Mouse (Mus musculus) neural tube, embryonic 13.5 days (tissue): ENCODE results near the gene Igbp1b. TPM values are rescaled to one million over a fixed set of nuclear protein-coding genes. Genes with fewer than 3 reads are reported as not detected.

Experiments
- ATAC-seq: fragments of 200-750 bp; cut with Nextera tagmentation; 2 replicates; pipeline ENCODE4 v1.8.0; 2017; ENCODE audit warnings: low read depth, mild to moderate bottlenecking, moderate TSS enrichment, moderate library complexity
- H3K27ac ChIP-seq: fragments of 300-500 bp; sonication (generic); replicated peaks from 2 replicates; pipeline ENCODE4 v1.5.1; 2015; ENCODE audit warnings: moderate library complexity, mild to moderate bottlenecking, inconsistent platforms
- H3K27me3 ChIP-seq: fragments of 300-500 bp; sonication (generic); 2 replicates; pipeline ENCODE4 v1.6.1; 2015; ENCODE audit warnings: mild to moderate bottlenecking, inconsistent platforms
- H3K36me3 ChIP-seq: fragments of 300-500 bp; sonication (generic); 2 replicates; pipeline ENCODE4 v1.6.1; 2015; ENCODE audit warnings: mild to moderate bottlenecking, inconsistent platforms
- H3K4me1 ChIP-seq: fragments of 300-500 bp; sonication (generic); replicated peaks from 2 replicates; pipeline ENCODE4 v1.6.1; 2015; ENCODE audit warnings: inconsistent platforms
- H3K4me2 ChIP-seq: fragments of 300-500 bp; sonication (generic); 2 replicates; pipeline ENCODE4 v1.6.1; 2015; ENCODE audit warnings: inconsistent platforms, mild to moderate bottlenecking, moderate library complexity
- H3K4me3 ChIP-seq: fragments of 300-500 bp; sonication (generic); 2 replicates; pipeline ENCODE4 v1.5.1; 2015; ENCODE audit warnings: mild to moderate bottlenecking, inconsistent platforms
- H3K9ac ChIP-seq: fragments of 300-500 bp; sonication (generic); 2 replicates; pipeline ENCODE4 v1.6.1; 2015; ENCODE audit warnings: moderate library complexity, mild to moderate bottlenecking, inconsistent platforms
- H3K9me3 ChIP-seq: fragments of 300-500 bp; sonication (generic); 2 replicates; pipeline ENCODE4 v1.6.1; 2016; ENCODE audit warnings: inconsistent platforms
- WGBS: fragments of 180-500 bp; shearing (Covaris S2); methylation state at CpG from one replicate; pipeline ENCODE4 v1.1.7; 2015; 5-methylcytosine and 5-hydroxymethylcytosine counted together
- polyA plus RNA-seq: library from polyadenylated mRNA; unstranded; fragments of >200 nt; fragmentation: Nextera tagmentation; extraction: Ambion mirVana; gene quantifications from 2 replicates; pipeline ENCODE4 v1.2.1, GENCODE M21; 2015

Gene Igbp1b
- not detected in 2 replicates for polyA plus RNA-seq

DNA sequence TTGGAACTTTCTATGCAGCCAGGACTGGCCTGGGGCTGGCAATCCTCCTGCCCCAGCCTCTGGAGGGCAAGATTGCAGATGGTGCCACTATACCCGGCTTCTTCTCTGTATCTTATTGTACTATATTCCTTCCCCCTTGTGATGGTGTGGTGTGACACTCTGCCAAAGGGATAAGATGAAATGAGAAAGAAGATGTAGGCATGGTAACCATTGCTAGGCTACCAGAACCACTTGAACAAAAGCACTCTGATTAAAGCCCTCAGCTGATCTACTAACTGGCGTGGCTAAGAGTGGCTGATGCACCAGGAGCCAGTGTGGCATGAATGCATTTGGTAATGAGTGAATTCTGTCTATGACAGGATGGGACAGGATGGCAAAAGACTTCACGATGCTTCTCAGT lies at the start of gene Igbp1b:
Gene Igbp1b, minus strand, starts transcription at position 29 of the 400 bp plus-strand sequence.
- no peak for ATAC-seq
- no peak within 1 kb of the TSS for H3K4me2 ChIP-seq
- 73% methylated on average over 3 of the region's 3 CpGs for WGBS
- H3K27ac ChIP-seq: no peak within 1 kb of the TSS
- no peaks in the 10 kb centered on the region for H3K27me3 ChIP-seq
- H3K9ac ChIP-seq: no peak within 1 kb of the TSS
- no peaks in the 10 kb centered on the region for H3K36me3 ChIP-seq
- no peak within 1 kb of the TSS for H3K4me3 ChIP-seq
- no peaks in the 10 kb centered on the region for H3K9me3 ChIP-seq
- H3K4me1 ChIP-seq: no peaks in the 10 kb centered on the region

DNA sequence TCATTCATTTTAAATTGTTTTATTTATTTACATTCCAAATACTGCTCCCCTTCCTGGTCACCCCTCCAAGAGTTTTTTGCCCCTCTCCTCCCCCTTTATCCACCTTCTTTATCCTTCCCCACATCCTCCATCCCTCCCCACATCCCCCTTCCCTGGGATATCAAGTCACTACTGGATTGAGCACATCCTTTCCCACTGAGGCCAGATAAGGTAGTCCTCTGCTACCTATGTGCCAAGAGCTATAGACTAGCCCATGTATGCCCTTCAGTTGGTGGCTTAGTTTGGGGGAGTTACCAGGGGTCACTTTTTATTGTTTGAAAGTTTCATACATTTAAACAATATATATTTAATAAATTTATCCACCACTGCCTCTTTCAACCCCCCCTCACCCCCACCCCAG lies 24.6 kb upstream of the Igbp1b start:
- H3K27me3 ChIP-seq: no peaks in the 10 kb centered on the region
- H3K9ac ChIP-seq: no peak overlapping the region
- no peak overlapping the region for H3K4me3 ChIP-seq
- no peak overlapping the region for H3K27ac ChIP-seq
- H3K4me1 ChIP-seq: no peaks in the 10 kb centered on the region
- H3K4me2 ChIP-seq: no peak overlapping the region
- H3K9me3 ChIP-seq: no peaks in the 10 kb centered on the region
- H3K36me3 ChIP-seq: no peaks in the 10 kb centered on the region
- no peak for ATAC-seq

DNA sequence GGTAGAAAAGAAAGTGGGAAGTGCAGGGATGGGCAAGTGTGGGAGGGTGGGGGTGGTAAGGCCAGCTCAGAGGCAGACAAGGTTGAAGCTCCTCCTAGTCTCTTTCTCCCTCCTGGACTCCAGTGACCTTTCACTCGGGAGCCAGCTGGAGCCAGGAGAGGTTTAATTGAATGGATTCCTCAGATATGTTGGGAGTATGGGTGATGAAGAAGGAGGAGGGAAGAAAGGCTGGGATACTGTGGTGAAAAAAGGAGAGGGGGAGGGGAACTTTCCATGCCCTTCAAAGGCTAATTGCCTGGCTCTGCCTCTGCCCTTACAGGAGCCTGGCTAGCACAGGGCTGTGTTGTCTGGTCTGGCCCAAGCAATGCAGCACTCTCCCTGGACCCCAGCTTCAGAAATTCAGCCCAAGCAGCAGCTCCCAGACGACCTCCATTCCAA lies 14.4 kb upstream of the Igbp1b start:
- Histone ChIP-seq H3K36me3 (no peaks in the 10 kb centered on the region), H3K4me1 (no peaks in the 10 kb centered on the region; the same call in 1 of the 2 replicates), H3K27me3 (no peaks in the 10 kb centered on the region), H3K4me2 (no peak overlapping the region), H3K4me3 (no peak overlapping the region), H3K9me3 (no peaks in the 10 kb centered on the region), H3K27ac (no peak overlapping the region), H3K9ac (no peak overlapping the region)
- ATAC-seq: no peak
- 16% methylated on average over 2 of the region's 2 CpGs for WGBS

DNA sequence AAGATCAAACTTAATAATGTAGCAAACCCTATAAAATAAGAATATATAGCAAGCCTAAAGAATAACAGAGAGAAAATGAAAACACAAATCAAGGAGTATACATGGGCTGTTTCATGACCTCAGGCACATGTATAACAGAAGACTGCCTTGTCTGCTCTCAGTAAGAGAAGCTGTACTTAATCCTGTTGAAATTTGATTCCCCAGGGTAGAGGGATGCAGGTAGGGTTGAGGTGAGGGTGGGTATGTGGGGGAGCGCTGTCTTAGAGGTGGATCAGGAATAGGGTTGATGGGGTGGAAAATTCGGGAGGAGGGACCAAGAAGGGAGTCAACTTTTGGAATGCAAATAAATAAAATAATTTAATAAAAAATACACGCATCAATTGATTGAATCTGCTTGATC lies 7.1 kb upstream of the Igbp1b start:
- 81% methylated on average over 3 of the region's 3 CpGs for WGBS
- no peaks in the 10 kb centered on the region for H3K4me1 ChIP-seq
- no peak overlapping the region for H3K27ac ChIP-seq
- H3K4me2 ChIP-seq: no peak overlapping the region
- no peak overlapping the region for H3K9ac ChIP-seq
- no peaks in the 10 kb centered on the region for H3K36me3 ChIP-seq
- no peaks in the 10 kb centered on the region for H3K9me3 ChIP-seq
- H3K27me3 ChIP-seq: no peaks in the 10 kb centered on the region
- no peak overlapping the region for H3K4me3 ChIP-seq
- ATAC-seq: no peak

DNA sequence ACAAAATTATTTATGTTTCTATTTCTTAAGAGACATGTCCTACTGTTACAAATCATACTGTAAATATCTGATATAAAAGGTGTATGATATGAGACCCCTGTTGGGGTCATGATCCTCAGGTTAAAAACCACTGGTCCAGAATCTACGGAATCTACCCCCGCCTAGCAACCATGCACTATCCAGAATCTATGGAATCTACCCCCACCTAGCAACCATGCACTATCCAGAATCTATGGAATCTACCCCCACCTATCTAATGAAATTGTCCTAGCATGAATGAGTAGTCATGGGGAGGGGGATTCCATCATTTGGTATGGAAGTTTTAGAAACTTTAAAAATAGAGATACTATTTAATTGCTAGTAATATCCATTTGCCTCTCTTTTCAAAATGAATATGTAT lies 12.7 kb downstream of the Igbp1b start:
- no peaks in the 10 kb centered on the region for H3K27me3 ChIP-seq
- no peaks in the 10 kb centered on the region for H3K36me3 ChIP-seq
- H3K4me3 ChIP-seq: no peak overlapping the region
- no peak overlapping the region for H3K4me2 ChIP-seq
- no peaks in the 10 kb centered on the region for H3K9me3 ChIP-seq
- WGBS: 98% methylated on average over 2 of the region's 2 CpGs
- H3K27ac ChIP-seq: no peak overlapping the region
- ATAC-seq: no peak
- no peak overlapping the region for H3K9ac ChIP-seq
- no peaks in the 10 kb centered on the region for H3K4me1 ChIP-seq

DNA sequence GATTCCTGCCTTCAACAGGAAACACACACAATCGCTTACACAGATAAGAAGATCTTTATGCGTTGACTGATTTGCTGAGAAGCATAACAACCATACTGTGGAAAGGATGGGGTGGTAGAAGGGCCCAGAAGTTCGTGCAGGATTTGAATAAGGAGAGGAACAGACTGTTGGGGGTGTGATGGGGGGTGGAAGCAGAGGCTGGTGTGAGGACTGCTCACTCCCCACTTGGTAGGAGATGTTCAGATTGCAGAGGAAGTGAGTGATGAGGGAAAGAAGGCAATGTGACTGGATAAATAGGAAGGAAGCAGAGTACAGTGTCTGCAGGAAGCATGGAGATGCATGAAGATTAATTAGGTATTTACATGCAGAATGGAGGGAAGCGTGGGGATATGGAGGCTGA lies 19.0 kb downstream of the Igbp1b start:
- Histone ChIP-seq H3K4me1 (no peaks in the 10 kb centered on the region), H3K9ac (no peak overlapping the region), H3K27me3 (no peaks in the 10 kb centered on the region), H3K36me3 (no peaks in the 10 kb centered on the region), H3K4me3 (no peak overlapping the region), H3K9me3 (no peaks in the 10 kb centered on the region; the same call in 1 of the 2 replicates), H3K27ac (no peak overlapping the region), H3K4me2 (no peak overlapping the region)
- 58% methylated on average over 4 of the region's 4 CpGs for WGBS
- ATAC-seq: no peak

DNA sequence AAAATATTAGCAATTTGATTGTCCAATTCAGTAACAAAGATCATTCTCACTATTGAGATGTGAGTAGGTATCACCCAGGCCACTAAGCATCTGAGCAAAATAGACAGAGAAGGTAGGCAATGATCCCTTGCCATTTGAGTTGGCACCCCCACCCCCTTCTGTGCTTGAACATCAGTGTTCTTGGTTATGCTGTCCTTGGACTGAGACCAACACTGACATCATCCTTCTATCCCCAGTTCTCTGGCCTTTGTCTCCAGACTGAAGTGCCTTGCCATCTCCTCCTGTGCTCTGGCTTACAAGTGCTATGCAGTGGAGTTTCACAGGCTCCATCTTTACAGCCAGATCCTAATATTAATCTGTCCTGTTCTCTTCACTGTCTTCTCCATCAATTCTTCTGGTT lies 37.6 kb downstream of the Igbp1b start:
- no peak for ATAC-seq
- Histone ChIP-seq H3K27me3 (no peaks in the 10 kb centered on the region), H3K36me3 (no peaks in the 10 kb centered on the region), H3K27ac (no peak overlapping the region), H3K4me3 (no peak overlapping the region), H3K9me3 (no peaks in the 10 kb centered on the region), H3K4me2 (no peak overlapping the region), H3K9ac (no peak overlapping the region), H3K4me1 (no peaks in the 10 kb centered on the region)

DNA sequence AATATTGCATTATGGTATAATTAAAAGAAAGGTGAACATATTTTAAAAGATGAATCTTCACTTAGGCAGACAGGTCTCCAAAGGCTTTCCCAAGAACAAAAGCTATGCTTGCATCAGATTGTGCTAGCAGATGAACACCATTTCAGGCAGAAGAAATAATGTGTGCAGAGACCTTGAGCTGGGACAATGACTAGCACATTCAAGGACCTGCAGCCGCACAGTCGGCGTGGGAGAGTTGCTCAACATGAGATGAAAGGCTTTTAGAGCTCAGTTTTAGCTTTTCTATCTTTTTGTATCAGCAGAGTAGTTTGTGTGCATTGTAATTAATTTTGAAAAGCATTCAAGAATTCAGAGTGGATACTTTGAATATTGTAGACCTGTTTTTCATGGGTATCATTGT lies 39.9 kb downstream of the Igbp1b start:
- no peak overlapping the region for H3K27ac ChIP-seq
- H3K4me3 ChIP-seq: no peak overlapping the region
- no peak overlapping the region for H3K4me2 ChIP-seq
- H3K9ac ChIP-seq: no peak overlapping the region
- no peaks in the 10 kb centered on the region for H3K4me1 ChIP-seq
- no peak for ATAC-seq
- 89% methylated on average over 3 of the region's 3 CpGs for WGBS
- H3K36me3 ChIP-seq: no peaks in the 10 kb centered on the region
- H3K27me3 ChIP-seq: no peaks in the 10 kb centered on the region
- no peaks in the 10 kb centered on the region for H3K9me3 ChIP-seq

Other genes starting within 250 kb of the Igbp1b start
- gene Lmo3, start 76.6 kb downstream of the Igbp1b start, polyA plus RNA-seq: 44.9 and 49.3 TPM in 2 replicates